Mouse (Mus musculus) forebrain, embryonic 15.5 days (tissue): ENCODE measurements around the gene Prdm1. TPM values are rescaled to one million over a fixed set of nuclear protein-coding genes. Genes with fewer than 3 reads are reported as not detected.

Experiments used
- ATAC-seq: fragments of 200-750 bp; cut with Nextera tagmentation; replicated peaks from 2 replicates; pipeline ENCODE4 v1.8.0; 2017; ENCODE audit warnings: mild to moderate bottlenecking, moderate TSS enrichment, moderate library complexity
- H3K27ac ChIP-seq: fragments of 300-500 bp; sonication (generic); replicated peaks from 2 replicates; pipeline ENCODE4 v1.5.1; 2015; ENCODE audit warnings: mild to moderate bottlenecking, inconsistent platforms
- H3K27me3 ChIP-seq: fragments of 300-500 bp; sonication (generic); 2 replicates; pipeline ENCODE4 v1.6.1; 2015; ENCODE audit warnings: inconsistent platforms
- H3K36me3 ChIP-seq: fragments of 300-500 bp; sonication (generic); 2 replicates; pipeline ENCODE4 v1.6.1; 2015; ENCODE audit warnings: mild to moderate bottlenecking, inconsistent platforms
- H3K4me1 ChIP-seq: fragments of 300-500 bp; sonication (generic); 2 replicates; pipeline ENCODE4 v1.6.1; 2015; ENCODE audit warnings: inconsistent platforms
- H3K4me2 ChIP-seq: fragments of 300-500 bp; sonication (generic); replicated peaks from 2 replicates; pipeline ENCODE4 v1.6.1; 2015; ENCODE audit warnings: mild to moderate bottlenecking, inconsistent platforms
- H3K4me3 ChIP-seq: fragments of 300-500 bp; sonication (generic); 2 replicates; pipeline ENCODE4 v1.5.1; 2015; ENCODE audit warnings: mild to moderate bottlenecking, inconsistent platforms
- H3K9ac ChIP-seq: fragments of 300-500 bp; sonication (generic); replicated peaks from 2 replicates; pipeline ENCODE4 v1.6.1; 2015; ENCODE audit warnings: mild to moderate bottlenecking, inconsistent platforms
- H3K9me3 ChIP-seq: fragments of 300-500 bp; sonication (generic); 2 replicates; pipeline ENCODE4 v1.6.1; 2016; ENCODE audit warnings: inconsistent platforms
- whole genome bisulfite sequencing: fragments of 180-500 bp; shearing (Covaris S2); methylation state at CpG from one replicate; pipeline ENCODE4 v1.1.7; 2015; ENCODE audit warnings: mixed read lengths; 5-methylcytosine and 5-hydroxymethylcytosine counted together
- polyA plus RNA-seq: library from polyadenylated mRNA; unstranded; fragments of >200 nt; fragmentation: Nextera tagmentation; extraction: Ambion mirVana; gene quantifications from 2 replicates; pipeline ENCODE4 v1.2.1, GENCODE M21; 2015

The Prdm1 gene
- polyA plus RNA-seq, 1 experiment from 2014 or later: 0.45 TPM

DNA sequence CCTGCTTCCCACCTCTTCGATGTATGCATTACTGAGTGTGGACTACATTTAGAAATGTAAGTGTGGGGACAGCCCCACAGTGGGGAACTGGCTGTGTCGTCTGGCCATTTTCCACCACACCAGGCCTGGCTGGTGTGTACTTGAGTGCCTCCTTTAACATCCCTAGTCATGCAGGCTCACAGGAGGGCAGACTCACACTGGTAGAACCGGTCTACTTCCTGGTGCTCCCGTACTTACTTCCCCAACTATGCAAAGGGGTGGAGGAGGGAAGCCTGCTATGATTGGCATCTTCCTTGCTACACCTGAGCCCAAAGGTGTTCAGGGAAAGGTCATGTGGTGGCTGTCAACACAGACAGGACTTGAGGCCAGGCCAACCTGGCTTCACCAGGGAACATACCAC, 96.6 kb downstream of the Prdm1 start:
- H3K36me3 ChIP-seq: no peaks in the 10 kb centered on the region
- 96% methylated on average over 4 of the region's 4 CpGs for WGBS

DNA sequence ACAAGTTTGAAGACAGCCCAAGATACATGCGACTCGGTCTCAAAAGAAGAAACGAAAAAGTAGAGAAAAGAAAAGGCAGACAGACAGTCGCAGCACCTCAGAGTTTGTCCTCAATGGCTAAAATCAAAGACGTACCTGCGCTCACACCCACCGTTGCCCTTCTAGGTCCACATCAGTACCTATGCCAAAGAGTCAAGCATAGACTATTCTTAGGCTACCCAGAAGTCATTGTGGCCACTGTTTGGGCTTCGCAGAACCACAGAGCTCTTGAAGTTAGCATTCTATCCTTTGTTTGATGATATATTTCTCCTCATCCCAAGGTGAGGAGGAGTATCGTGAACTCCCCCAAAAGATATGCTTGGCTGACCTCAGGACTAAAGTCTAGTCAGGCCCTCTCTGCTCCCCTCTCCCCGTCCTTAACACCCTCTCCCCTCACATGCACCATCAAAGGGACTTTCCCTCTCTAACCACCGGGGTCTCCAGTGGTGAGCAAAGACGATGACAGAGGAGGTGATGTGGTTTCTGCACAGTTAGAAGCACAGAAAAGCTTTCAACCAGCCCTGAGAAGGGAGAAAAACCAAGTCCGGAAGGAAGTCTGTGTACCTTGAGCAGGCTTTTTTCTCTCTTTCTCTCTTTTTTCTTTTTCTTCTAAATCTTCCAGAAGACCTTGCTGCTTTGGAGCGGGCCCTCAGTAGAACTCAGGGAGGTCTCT, 99.0 kb downstream of the Prdm1 start:
- no peaks in the 10 kb centered on the region for H3K36me3 ChIP-seq
- no peak for ATAC-seq
- H3K4me3 ChIP-seq: no peak overlapping the region
- 92% methylated on average over 14 of the region's 14 CpGs for WGBS
- H3K27me3 ChIP-seq: no peaks in the 10 kb centered on the region
- no peak overlapping the region for H3K4me2 ChIP-seq
- H3K4me1 ChIP-seq: peaks cover 3% of the 10 kb centered on the region; the same call in 1 of the 2 replicates
- H3K27ac ChIP-seq: no peak overlapping the region
- H3K9ac ChIP-seq: no peak overlapping the region
- no peaks in the 10 kb centered on the region for H3K9me3 ChIP-seq

More for the DNA sequence above, 96.6 kb downstream of the Prdm1 start:
- Histone ChIP-seq H3K4me2 (no peak overlapping the region), H3K27ac (no peak overlapping the region), H3K9me3 (no peaks in the 10 kb centered on the region), H3K27me3 (no peaks in the 10 kb centered on the region), H3K9ac (no peak overlapping the region), H3K4me3 (no peak overlapping the region), H3K4me1 (peaks cover 9% of the 10 kb centered on the region; the same call in 1 of the 2 replicates)
- no peak for ATAC-seq

DNA sequence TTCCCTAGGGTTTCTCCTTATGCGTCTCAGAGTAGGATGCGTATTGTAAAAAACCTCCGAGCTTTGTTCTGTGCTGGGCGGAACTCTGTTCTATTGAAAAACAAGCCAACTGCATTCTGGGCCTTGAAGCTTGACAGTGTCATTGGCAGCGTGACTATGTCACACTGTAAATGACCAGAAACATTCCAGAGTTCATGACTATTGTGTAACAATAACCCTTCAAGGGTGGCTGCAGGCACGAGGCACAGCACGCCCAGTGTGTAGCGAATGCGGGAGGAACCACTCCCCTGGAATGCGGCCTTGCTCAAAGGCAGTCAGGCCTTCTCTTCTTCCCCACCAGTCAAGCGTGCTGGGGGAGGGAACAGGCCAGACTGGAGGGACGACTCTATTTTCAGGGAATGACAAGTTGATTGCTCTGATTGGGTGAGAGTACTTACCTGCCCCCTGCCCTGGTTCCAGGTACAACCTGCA, 100.4 kb downstream of the Prdm1 start:
- no peak overlapping the region for H3K4me3 ChIP-seq
- H3K27ac ChIP-seq: no peak overlapping the region
- WGBS: 29% methylated on average over 12 of the region's 12 CpGs
- H3K36me3 ChIP-seq: no peaks in the 10 kb centered on the region
- H3K4me1 ChIP-seq: 0 out of 2 replicates have a peak, but pooled peaks cover 3% of the 10 kb centered on the region
- 0 out of 2 replicates have a peak, but pooled peaks have one; percentile 51 for ATAC-seq
- H3K27me3 ChIP-seq: no peaks in the 10 kb centered on the region
- no peak overlapping the region for H3K9ac ChIP-seq
- H3K4me2 ChIP-seq: no peak overlapping the region
- H3K9me3 ChIP-seq: no peaks in the 10 kb centered on the region

DNA sequence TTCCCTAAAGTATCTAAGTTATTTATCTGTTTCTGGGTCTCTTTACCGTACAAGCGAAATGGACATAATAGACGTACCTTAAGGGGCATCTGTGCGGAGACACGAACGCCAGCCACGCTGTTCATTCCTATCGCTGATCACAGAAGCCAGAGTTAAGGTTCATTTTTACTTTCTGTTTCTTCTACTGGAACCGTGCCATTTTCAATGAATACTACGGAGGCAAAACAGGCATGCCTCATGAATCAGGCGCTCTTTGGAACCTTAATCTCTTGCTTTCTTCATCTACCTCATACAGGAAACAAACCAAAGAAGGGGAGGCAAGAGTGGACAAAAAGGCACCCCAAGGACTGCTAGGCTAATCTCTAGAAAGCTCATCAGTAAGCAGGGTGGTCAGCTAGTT, 100.9 kb downstream of the Prdm1 start:
- Histone ChIP-seq H3K4me1 (0 out of 2 replicates have a peak, but pooled peaks cover 3% of the 10 kb centered on the region), H3K9me3 (no peaks in the 10 kb centered on the region), H3K4me2 (no peak overlapping the region), H3K4me3 (no peak overlapping the region), H3K9ac (no peak overlapping the region), H3K27me3 (no peaks in the 10 kb centered on the region), H3K36me3 (no peaks in the 10 kb centered on the region), H3K27ac (no peak overlapping the region)
- 70% methylated on average over 11 of the region's 11 CpGs for WGBS
- ATAC-seq: no peak

DNA sequence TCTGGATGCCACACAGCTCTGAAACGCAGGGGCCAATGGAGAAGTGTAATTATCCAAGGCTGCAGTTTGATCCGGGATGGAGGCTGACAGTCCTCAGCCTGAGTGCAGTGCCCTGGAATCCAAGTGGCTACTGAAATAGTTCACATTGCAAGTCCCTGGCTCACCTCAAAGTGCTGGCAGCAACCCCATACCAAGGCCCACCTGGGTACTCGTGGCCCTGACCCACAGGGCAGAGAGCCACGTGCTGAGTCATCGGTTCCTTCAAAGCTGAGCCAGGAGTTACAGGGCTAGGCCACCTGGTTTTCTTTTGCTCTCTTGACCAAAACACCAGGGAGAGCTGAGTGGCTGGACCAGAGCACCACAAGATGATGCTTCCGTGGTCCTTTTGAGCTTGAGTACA, 103.3 kb downstream of the Prdm1 start:
- ATAC-seq: no peak

DNA sequence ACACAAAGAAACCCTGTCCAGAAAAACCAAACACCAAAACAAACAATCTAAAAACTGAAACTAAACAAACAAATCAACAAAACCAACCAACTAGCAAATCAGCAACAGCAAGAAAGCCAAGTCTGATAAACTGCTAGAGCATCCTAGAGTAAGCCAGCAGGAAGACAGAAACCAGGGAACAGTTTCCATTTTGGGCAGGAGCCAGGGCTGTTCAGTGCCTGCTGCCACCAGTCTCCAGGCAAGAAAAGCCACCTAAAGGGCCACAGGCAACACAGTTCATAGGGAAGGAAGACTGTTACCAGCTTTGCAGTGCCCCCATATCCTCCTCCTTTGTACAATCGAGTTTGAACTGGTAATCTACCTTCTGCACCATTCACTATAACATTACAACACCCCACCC, 106.4 kb downstream of the Prdm1 start:
- Histone ChIP-seq H3K9ac (no peak overlapping the region), H3K4me2 (no peak overlapping the region), H3K4me3 (no peak overlapping the region), H3K27ac (no peak overlapping the region), H3K27me3 (no peaks in the 10 kb centered on the region), H3K36me3 (no peaks in the 10 kb centered on the region), H3K4me1 (no peaks in the 10 kb centered on the region), H3K9me3 (no peaks in the 10 kb centered on the region)
- ATAC-seq: no peak
- WGBS: 52% methylated on average over 1 of the region's 1 CpGs

More for the DNA sequence above, 103.3 kb downstream of the Prdm1 start:
- no peak overlapping the region for H3K27ac ChIP-seq
- 0 out of 2 replicates have a peak, but pooled peaks cover 3% of the 10 kb centered on the region for H3K4me1 ChIP-seq
- no peaks in the 10 kb centered on the region for H3K27me3 ChIP-seq
- no peaks in the 10 kb centered on the region for H3K9me3 ChIP-seq
- H3K4me3 ChIP-seq: no peak overlapping the region
- H3K9ac ChIP-seq: no peak overlapping the region
- no peak overlapping the region for H3K4me2 ChIP-seq
- H3K36me3 ChIP-seq: no peaks in the 10 kb centered on the region
- 77% methylated on average over 6 of the region's 6 CpGs for WGBS

DNA sequence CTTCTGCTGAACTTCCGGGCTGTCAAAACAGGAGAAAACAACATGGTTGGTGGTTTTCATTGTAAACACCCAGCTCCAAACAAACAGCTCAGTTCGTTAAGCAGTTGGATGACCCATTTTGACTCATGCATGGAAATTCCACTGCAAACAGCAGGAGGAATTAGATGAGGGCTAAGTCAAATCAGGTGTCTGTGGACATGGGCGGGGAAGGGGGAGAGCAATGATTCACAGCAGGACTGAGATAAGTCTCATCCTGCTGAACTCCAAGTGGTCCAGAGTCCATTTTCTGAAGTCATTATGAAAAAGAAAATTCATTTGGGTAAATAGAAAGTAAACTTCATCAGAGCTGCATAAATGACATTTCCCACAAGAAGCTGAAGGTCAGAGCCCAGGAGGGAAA, 108.1 kb downstream of the Prdm1 start:
- ATAC-seq: no peak
- WGBS: 67% methylated on average over 3 of the region's 3 CpGs
- H3K9me3 ChIP-seq: no peaks in the 10 kb centered on the region

DNA sequence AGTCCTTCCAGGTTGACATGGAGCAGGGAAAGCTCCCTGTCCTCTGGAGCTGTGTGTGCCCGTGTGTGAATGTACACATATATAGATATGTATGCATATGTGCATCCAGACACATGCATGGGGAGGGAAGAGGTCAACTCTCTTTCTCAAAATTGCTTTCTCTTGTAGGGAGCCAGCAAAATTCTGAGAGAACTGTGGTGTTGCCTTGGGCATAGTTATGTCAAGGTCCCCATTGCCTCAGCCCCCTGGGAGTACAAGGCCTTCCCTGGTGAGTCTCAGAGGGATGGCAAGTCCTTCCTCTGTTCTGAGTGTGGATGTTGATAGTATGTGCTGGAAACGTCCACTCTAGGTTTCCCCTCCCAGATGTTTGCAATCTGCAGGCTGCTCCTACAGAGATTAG, 109.4 kb downstream of the Prdm1 start:
- no peak overlapping the region for H3K9ac ChIP-seq
- H3K27ac ChIP-seq: no peak overlapping the region
- WGBS: 79% methylated on average over 2 of the region's 2 CpGs
- ATAC-seq: no peak
- H3K27me3 ChIP-seq: no peaks in the 10 kb centered on the region
- no peak overlapping the region for H3K4me2 ChIP-seq
- no peak overlapping the region for H3K4me3 ChIP-seq
- no peaks in the 10 kb centered on the region for H3K4me1 ChIP-seq
- no peaks in the 10 kb centered on the region for H3K36me3 ChIP-seq
- no peaks in the 10 kb centered on the region for H3K9me3 ChIP-seq

More for the DNA sequence above, 108.1 kb downstream of the Prdm1 start:
- Histone ChIP-seq H3K4me3 (no peak overlapping the region), H3K4me2 (no peak overlapping the region), H3K4me1 (no peaks in the 10 kb centered on the region), H3K27me3 (no peaks in the 10 kb centered on the region), H3K9ac (no peak overlapping the region), H3K36me3 (no peaks in the 10 kb centered on the region), H3K27ac (no peak overlapping the region)

DNA sequence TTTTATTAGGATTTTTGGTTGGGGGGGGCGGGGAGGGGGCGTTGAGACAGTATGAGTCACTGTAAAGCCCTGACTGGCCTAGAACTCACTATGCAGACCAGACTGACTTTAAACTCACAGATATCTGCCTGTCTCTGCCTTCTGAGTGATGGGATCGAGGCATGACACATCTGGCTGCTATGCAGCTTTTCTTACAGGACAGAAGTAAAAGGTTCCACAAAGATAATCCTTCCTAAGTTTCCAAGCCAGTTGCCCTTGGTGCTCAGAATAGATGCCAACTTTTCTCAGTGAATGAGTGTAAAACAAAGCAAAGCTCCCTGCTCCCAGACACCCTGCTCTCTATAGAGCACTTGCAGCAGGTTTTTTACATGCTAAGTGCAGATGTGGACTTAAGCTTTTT, 112.7 kb downstream of the Prdm1 start:
- WGBS: 80% methylated on average over 3 of the region's 3 CpGs
- no peak overlapping the region for H3K4me2 ChIP-seq
- no peaks in the 10 kb centered on the region for H3K4me1 ChIP-seq
- H3K27me3 ChIP-seq: no peaks in the 10 kb centered on the region
- H3K4me3 ChIP-seq: no peak overlapping the region
- H3K9me3 ChIP-seq: no peaks in the 10 kb centered on the region
- no peak for ATAC-seq
- H3K9ac ChIP-seq: no peak overlapping the region
- H3K36me3 ChIP-seq: no peaks in the 10 kb centered on the region
- H3K27ac ChIP-seq: no peak overlapping the region

DNA sequence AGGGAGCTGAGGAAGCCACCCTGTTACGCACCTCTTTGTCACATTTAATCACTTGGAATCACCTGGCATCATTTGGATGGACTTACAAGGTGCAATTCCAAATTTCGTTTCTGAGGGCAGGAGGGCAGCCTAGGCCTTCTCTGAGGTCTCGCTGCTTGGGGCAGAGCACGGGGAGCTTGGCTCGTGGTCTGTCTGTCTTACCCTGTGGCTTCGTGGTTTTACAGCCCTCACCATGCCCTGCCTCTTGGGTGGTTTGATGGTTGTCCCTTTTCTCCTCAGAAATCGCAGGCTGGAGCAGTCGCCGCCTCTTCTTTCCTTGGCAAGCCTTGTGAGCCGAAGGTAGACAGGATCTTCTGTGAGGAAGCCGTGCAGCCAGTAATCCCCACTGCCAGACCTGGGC, 118.3 kb downstream of the Prdm1 start:
- Histone ChIP-seq H3K9me3 (no peaks in the 10 kb centered on the region), H3K27me3 (no peaks in the 10 kb centered on the region), H3K4me2 (no peak overlapping the region), H3K36me3 (no peaks in the 10 kb centered on the region), H3K4me3 (no peak overlapping the region), H3K4me1 (no peaks in the 10 kb centered on the region), H3K9ac (no peak overlapping the region), H3K27ac (no peak overlapping the region)
- 81% methylated on average over 11 of the region's 11 CpGs for WGBS
- ATAC-seq: no peak

DNA sequence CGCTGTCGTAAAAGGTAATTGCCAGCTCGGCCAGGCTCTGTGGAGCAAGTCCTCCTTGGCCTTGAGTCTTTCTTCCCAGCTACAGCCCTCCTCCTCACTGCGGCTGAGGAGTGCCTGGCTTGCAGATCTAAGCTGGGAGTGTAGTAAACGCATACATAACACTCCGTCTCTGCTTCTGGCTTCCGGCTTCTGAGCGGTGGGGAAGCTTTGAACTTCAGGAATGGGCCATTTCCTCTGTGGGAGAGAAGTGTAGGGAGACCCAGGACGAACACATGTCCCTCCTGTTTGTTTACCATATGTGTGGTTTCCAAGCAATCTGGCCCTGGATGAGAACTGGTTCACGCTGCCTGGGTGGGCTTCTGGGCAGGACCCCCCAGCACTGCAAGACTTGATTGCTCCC, 119.2 kb downstream of the Prdm1 start:
- no peak for ATAC-seq
- Histone ChIP-seq H3K27ac (no peak overlapping the region), H3K4me1 (no peaks in the 10 kb centered on the region), H3K27me3 (no peaks in the 10 kb centered on the region), H3K9ac (no peak overlapping the region), H3K4me2 (no peak overlapping the region), H3K4me3 (no peak overlapping the region), H3K9me3 (no peaks in the 10 kb centered on the region), H3K36me3 (no peaks in the 10 kb centered on the region)
- 85% methylated on average over 10 of the region's 10 CpGs for WGBS

DNA sequence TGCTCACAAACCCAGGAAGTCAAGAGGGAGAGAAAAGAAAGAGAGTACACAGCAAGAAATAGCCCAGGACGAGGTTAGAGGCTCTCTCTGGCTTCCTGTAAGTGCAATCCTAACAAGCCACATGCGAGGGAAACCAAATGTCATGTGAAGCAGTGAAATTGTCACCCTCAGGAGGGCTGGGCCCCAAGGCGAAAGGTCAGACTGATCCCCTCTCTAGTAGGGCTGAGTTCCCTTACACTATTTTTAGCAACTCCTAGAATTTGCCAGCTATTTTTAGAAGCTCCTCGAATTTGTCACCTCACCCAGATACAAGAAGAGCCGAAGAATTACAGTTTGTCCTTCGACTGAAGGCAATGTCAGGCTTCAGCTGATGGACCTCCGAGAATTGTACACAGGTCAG, 124.9 kb downstream of the Prdm1 start:
- Histone ChIP-seq H3K27ac (no peak overlapping the region), H3K4me2 (no peak overlapping the region), H3K4me3 (no peak overlapping the region), H3K36me3 (no peaks in the 10 kb centered on the region), H3K4me1 (peaks cover 8% of the 10 kb centered on the region), H3K9me3 (no peaks in the 10 kb centered on the region), H3K27me3 (no peaks in the 10 kb centered on the region), H3K9ac (no peak overlapping the region)
- WGBS: 85% methylated on average over 7 of the region's 7 CpGs
- ATAC-seq: no peak

DNA sequence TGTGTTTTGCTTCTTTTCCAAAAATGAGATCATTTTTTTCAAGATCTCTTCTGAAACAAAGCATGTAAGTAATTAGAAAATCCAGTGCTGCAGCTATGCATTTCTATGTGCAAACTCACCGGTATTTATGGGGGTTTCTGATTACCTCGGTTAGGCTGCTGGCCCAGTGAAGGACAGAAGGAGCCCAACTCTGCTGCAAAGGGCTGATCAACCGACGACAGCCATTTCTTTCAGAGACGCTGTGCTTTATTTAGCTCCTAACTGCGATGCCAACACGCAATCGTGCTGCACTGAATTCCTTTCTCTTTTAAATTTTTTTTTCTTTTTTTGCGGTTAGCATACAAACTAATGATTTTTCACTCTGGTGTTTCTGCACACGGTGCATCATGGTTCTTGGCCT, 126.7 kb downstream of the Prdm1 start:
- WGBS: 59% methylated on average over 10 of the region's 10 CpGs
- peaks cover 8% of the 10 kb centered on the region for H3K4me1 ChIP-seq
- ATAC-seq: no peak
- no peak overlapping the region for H3K4me2 ChIP-seq
- H3K27ac ChIP-seq: no peak overlapping the region
- H3K27me3 ChIP-seq: no peaks in the 10 kb centered on the region
- no peak overlapping the region for H3K4me3 ChIP-seq
- no peaks in the 10 kb centered on the region for H3K36me3 ChIP-seq
- H3K9me3 ChIP-seq: no peaks in the 10 kb centered on the region
- no peak overlapping the region for H3K9ac ChIP-seq
